In the genomic region with DNA sequence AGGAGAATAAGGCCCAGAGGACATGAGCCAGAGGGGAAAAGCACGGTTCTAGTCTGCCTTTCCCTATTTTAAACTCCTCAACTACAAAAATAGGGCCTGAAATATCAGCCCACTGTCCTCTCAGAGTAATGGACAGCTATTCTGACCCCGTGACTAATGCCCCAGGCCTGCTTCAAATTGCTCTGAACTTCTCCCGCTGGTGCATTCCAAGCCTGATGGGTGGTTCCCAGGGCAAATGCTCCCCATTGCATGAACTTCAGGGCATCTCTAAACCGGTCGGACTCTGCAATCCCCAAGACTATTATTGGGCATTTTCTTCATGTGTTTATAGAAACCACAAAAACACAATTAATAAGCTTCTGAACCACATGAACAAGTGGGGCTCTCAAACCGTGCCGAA, we compare ENCODE assay signal across 30 mouse cellular contexts. TPM values are rescaled to one million over a fixed set of nuclear protein-coding genes. Genes with fewer than 3 reads are reported as not detected.
DNase-seq lines count a peak whose midpoint lies in the region; ATAC-seq and TF ChIP-seq lines count a peak whose summit lies in the region.
"Had no signal": no experiment of that assay in that cellular context is flagged by ENCODE, and none has a peak within 500 bp of the region (broad histone marks: within the 10 kb centered on the region; RNA-seq: fewer than 3 reads in every experiment).

No protein-coding gene starts in this region.

- H3K27ac ChIP-seq in hindbrain, embryonic 10.5 days = no peak overlapping the region
- H3K27ac ChIP-seq in hindbrain, embryonic 12.5 days = no peak overlapping the region
- no peak overlapping the region for H3K27ac ChIP-seq in intestine, postnatal 0 days (ENCODE audit: low read depth, low read length)
- H3K27ac ChIP-seq: embryonic facial prominence, embryonic 12.5 days; embryonic facial prominence, embryonic 15.5 days; gastrocnemius, adult 2 months; heart, embryonic 10.5 days; heart, embryonic 13.5 days; hindbrain, embryonic 15.5 days had no signal

- DNase-seq in hindbrain, embryonic 10.5 days (ENCODE audit: low spot score) = peak; percentile 25
- peak; percentile 64 for DNase-seq in Muller cell, postnatal 12 days (ENCODE audit: inconsistent ontology term)
- peak; percentile 49 for DNase-seq in embryo, embryonic 10.5 days (ENCODE audit: low spot score)
- peak; percentile 25 for DNase-seq in embryo, embryonic 9.5 days (ENCODE audit: extremely low spot score)
- DNase-seq in adrenal gland, adult (ENCODE audit: inconsistent age in 2 of 2, low spot score in 1 of 2) = no peak
- no peak for DNase-seq in spleen, postnatal 14 days (ENCODE audit: low spot score in 2 of 2)
- DNase-seq: adrenal gland, postnatal 10 days; adrenal gland, postnatal 36 days; cerebellum, adult 18-20 months; cerebellum, adult 9-11 months; cerebellum, postnatal 25 days; forebrain, postnatal 0 days; gastrocnemius, adult 2 months; gastrocnemius, postnatal 25 days; heart, adult 18-20 months; heart, postnatal 14 days; heart, postnatal 4 days; kidney, adult 18-20 months; kidney, adult 9 months had no signal

- WGBS in hindbrain, embryonic 10.5 days = 48% methylated on average over 7 of the region's 7 CpGs
- 51% methylated on average over 7 of the region's 7 CpGs for WGBS in hindbrain, embryonic 12.5 days
- 72% methylated on average over 7 of the region's 7 CpGs for WGBS in intestine, postnatal 0 days

- no peak overlapping the region for H3K4me2 ChIP-seq in hindbrain, embryonic 12.5 days (replicated peaks)
- no peak overlapping the region for H3K4me2 ChIP-seq in intestine, postnatal 0 days (replicated peaks; ENCODE audit: low read depth)
- H3K4me2 ChIP-seq: embryonic facial prominence, embryonic 12.5 days; embryonic facial prominence, embryonic 15.5 days; heart, embryonic 13.5 days; hindbrain, embryonic 15.5 days had no signal

- no peak overlapping the region for H3K9ac ChIP-seq in hindbrain, embryonic 12.5 days
- H3K9ac ChIP-seq in intestine, postnatal 0 days (ENCODE audit: low read depth, low read length) = no peak overlapping the region
- H3K9ac ChIP-seq: embryonic facial prominence, embryonic 12.5 days; embryonic facial prominence, embryonic 15.5 days; forebrain, postnatal 0 days; heart, embryonic 13.5 days; hindbrain, embryonic 15.5 days had no signal

- peaks cover 5% of the 10 kb centered on the region; the same call in 1 of the 2 replicates for H3K4me1 ChIP-seq in hindbrain, embryonic 10.5 days (replicated peaks)
- H3K4me1 ChIP-seq in hindbrain, embryonic 12.5 days = no peaks in the 10 kb centered on the region
- H3K4me1 ChIP-seq in intestine, postnatal 0 days (replicated peaks; ENCODE audit: control insufficient read depth, insufficient read depth, low read length) = no peaks in the 10 kb centered on the region
- H3K4me1 ChIP-seq: embryonic facial prominence, embryonic 12.5 days; embryonic facial prominence, embryonic 15.5 days; heart, embryonic 10.5 days; heart, embryonic 13.5 days; hindbrain, embryonic 15.5 days had no signal

- no peaks in the 10 kb centered on the region for H3K9me3 ChIP-seq in hindbrain, embryonic 10.5 days
- no peaks in the 10 kb centered on the region for H3K9me3 ChIP-seq in hindbrain, embryonic 12.5 days (replicated peaks)
- H3K9me3 ChIP-seq in intestine, postnatal 0 days (ENCODE audit: control insufficient read depth) = no peaks in the 10 kb centered on the region
- H3K9me3 ChIP-seq: embryonic facial prominence, embryonic 12.5 days; embryonic facial prominence, embryonic 15.5 days; heart, embryonic 10.5 days; heart, embryonic 13.5 days; hindbrain, embryonic 15.5 days had no signal

- H3K4me3 ChIP-seq in hindbrain, embryonic 10.5 days = no peak overlapping the region
- no peak overlapping the region for H3K4me3 ChIP-seq in hindbrain, embryonic 12.5 days
- H3K4me3 ChIP-seq in intestine, postnatal 0 days (ENCODE audit: low read depth, low read length) = no peak overlapping the region
- H3K4me3 ChIP-seq: embryonic facial prominence, embryonic 12.5 days; embryonic facial prominence, embryonic 15.5 days; gastrocnemius, adult 2 months; heart, embryonic 10.5 days; heart, embryonic 13.5 days; hindbrain, embryonic 15.5 days had no signal

- TF ChIP-seq CTCF in intestine, postnatal 0 days (IDR thresholded peaks at IDR 0.05; ENCODE audit: low read depth) = no peak

- H3K27me3 ChIP-seq in hindbrain, embryonic 10.5 days (ENCODE audit: insufficient read depth, poor library complexity, severe bottlenecking) = no peaks in the 10 kb centered on the region
- no peaks in the 10 kb centered on the region for H3K27me3 ChIP-seq in hindbrain, embryonic 12.5 days
- H3K27me3 ChIP-seq in intestine, postnatal 0 days (replicated peaks; ENCODE audit: control insufficient read depth, insufficient read depth, low read length) = no peaks in the 10 kb centered on the region
- H3K27me3 ChIP-seq: embryonic facial prominence, embryonic 12.5 days; embryonic facial prominence, embryonic 15.5 days; heart, embryonic 13.5 days; hindbrain, embryonic 15.5 days had no signal

- no peak for ATAC-seq in hindbrain, embryonic 12.5 days (ENCODE audit: low FRiP score)
- no peak for ATAC-seq in intestine, postnatal 0 days
- ATAC-seq: forebrain, embryonic 14.5 days; forebrain, postnatal 0 days had no signal

- H3K36me3 ChIP-seq in hindbrain, embryonic 10.5 days = no peaks in the 10 kb centered on the region
- H3K36me3 ChIP-seq in hindbrain, embryonic 12.5 days = no peaks in the 10 kb centered on the region
- peaks cover 4% of the 10 kb centered on the region; the same call in 1 of the 2 replicates for H3K36me3 ChIP-seq in intestine, postnatal 0 days (ENCODE audit: control insufficient read depth, insufficient read depth)
- H3K36me3 ChIP-seq: embryonic facial prominence, embryonic 12.5 days; embryonic facial prominence, embryonic 15.5 days; heart, embryonic 10.5 days; heart, embryonic 13.5 days; hindbrain, embryonic 15.5 days had no signal

RNA-seq across cellular contexts. Expression of a gene that starts 37.1 kb away (rescaled TPM):
- polyA plus RNA-seq in hindbrain, embryonic 10.5 days (2016; fragmentation: Nextera tagmentation; extraction: Ambion mirVana) = not detected in 2 replicates
- polyA plus RNA-seq in hindbrain, embryonic 12.5 days (2016; fragmentation: Nextera tagmentation; extraction: Ambion mirVana) = not detected in 2 replicates
- 11.9 TPM in 2 replicates for polyA plus RNA-seq in intestine, postnatal 0 days (2015; fragmentation: Nextera tagmentation; extraction: Ambion mirVana)
- polyA plus RNA-seq: embryonic facial prominence, embryonic 12.5 days; embryonic facial prominence, embryonic 15.5 days; forebrain, embryonic 11.5 days; forebrain, embryonic 14.5 days; forebrain, postnatal 0 days; frontal cortex, adult 2 months; heart, embryonic 16.5 days; hindbrain, embryonic 15.5 days had no signal

Comparison
In these comparisons a context has a peak if more than half of its experiments do, and no peak if none do; other contexts are left out.
1. DNase-seq: peak in hindbrain, embryonic 10.5 days (single experiment), Muller cell, postnatal 12 days (single experiment), embryo, embryonic 10.5 days (single experiment) and embryo, embryonic 9.5 days (single experiment); none in adrenal gland, adult (0 of 2) and spleen, postnatal 14 days (0 of 2).
2. RNA of a gene that starts 37.1 kb away (polyA plus RNA-seq): 11.9 TPM in intestine, postnatal 0 days; not detected in hindbrain, embryonic 10.5 days and not detected in hindbrain, embryonic 12.5 days; every median in the first group is over 10 times any median in the second.